8 mouse cellular contexts compared by ENCODE assay signal in genomic region chr9:108452911-108453310, GRCm38 (mm10). TPM values are rescaled to one million over a fixed set of nuclear protein-coding genes. Genes with fewer than 3 reads are reported as not detected.
DNase-seq lines count a peak whose midpoint lies in the region; ATAC-seq and TF ChIP-seq lines count a peak whose summit lies in the region.

No protein-coding gene starts in this region.

- peak overlapping the region; percentile 85 for H3K4me2 ChIP-seq in heart, embryonic 14.5 days (ENCODE audit: low read length)
- peak overlapping the region; percentile 83 for H3K4me2 ChIP-seq in embryonic facial prominence, embryonic 11.5 days (ENCODE audit: low read depth, low read length)
- H3K4me2 ChIP-seq in hindbrain, postnatal 0 days (ENCODE audit: low read depth, low read length) = peak overlapping the region; percentile 79
- H3K4me2 ChIP-seq in midbrain, embryonic 14.5 days (ENCODE audit: low read length) = peak overlapping the region; percentile 75

- H3K4me3 ChIP-seq in heart, embryonic 14.5 days (ENCODE audit: control insufficient read depth in 1 of 2, insufficient read depth in 1 of 2, low read depth in 1 of 2, low read length in 2 of 2) = peak overlapping the region; percentile 65 to 82; a peak in 3 of 4 replicates
- peak overlapping the region; percentile 52 for H3K4me3 ChIP-seq in embryonic facial prominence, embryonic 11.5 days (ENCODE audit: low read depth, low read length)
- peak overlapping the region; percentile 56 for H3K4me3 ChIP-seq in hindbrain, postnatal 0 days (ENCODE audit: low read length)
- H3K4me3 ChIP-seq in midbrain, embryonic 14.5 days (replicated peaks; ENCODE audit: low read depth, low read length) = peak overlapping the region; percentile 60

- ATAC-seq in heart, embryonic 14.5 days (ENCODE audit: insufficient number of reproducible peaks, insufficient read depth, low FRiP score, low read depth) = no peak
- no peak; the same call in 1 of the 2 replicates for ATAC-seq in embryonic facial prominence, embryonic 11.5 days (replicated peaks; ENCODE audit: insufficient number of reproducible peaks, low FRiP score, low TSS enrichment, low read depth)
- ATAC-seq in hindbrain, postnatal 0 days = peak; percentile 55
- 0 out of 2 replicates have a peak, but pooled peaks have one; percentile 7 for ATAC-seq in midbrain, embryonic 14.5 days (ENCODE audit: low FRiP score, low TSS enrichment)

- WGBS in heart, embryonic 14.5 days = 41% methylated on average over 6 of the region's 6 CpGs
- WGBS in embryonic facial prominence, embryonic 11.5 days = 47% methylated on average over 6 of the region's 6 CpGs
- 32% methylated on average over 6 of the region's 6 CpGs for WGBS in hindbrain, postnatal 0 days
- 50% methylated on average over 6 of the region's 6 CpGs for WGBS in midbrain, embryonic 14.5 days

- H3K9ac ChIP-seq in heart, embryonic 14.5 days (ENCODE audit: low read length) = peak overlapping the region; percentile 83
- H3K9ac ChIP-seq in embryonic facial prominence, embryonic 11.5 days (replicated peaks; ENCODE audit: low read length) = peak overlapping the region; percentile 64
- peak overlapping the region; percentile 66 for H3K9ac ChIP-seq in hindbrain, postnatal 0 days (replicated peaks; ENCODE audit: low read length)
- H3K9ac ChIP-seq in midbrain, embryonic 14.5 days (replicated peaks; ENCODE audit: low read length) = peak overlapping the region; percentile 75

- TF ChIP-seq CTCF in hindbrain, postnatal 0 days (IDR thresholded peaks at IDR 0.05; ENCODE audit: low read depth) = no peak

- peaks cover 24 to 38% of the 10 kb centered on the region in 2 experiments for H3K4me1 ChIP-seq in heart, embryonic 14.5 days (ENCODE audit: control insufficient read depth in 2 of 2, insufficient read depth in 2 of 2, low read length in 2 of 2)
- H3K4me1 ChIP-seq in embryonic facial prominence, embryonic 11.5 days (ENCODE audit: control insufficient read depth, insufficient read depth, low read length) = peaks cover 9% of the 10 kb centered on the region; the same call in 1 of the 2 replicates
- peaks cover 27% of the 10 kb centered on the region for H3K4me1 ChIP-seq in hindbrain, postnatal 0 days (ENCODE audit: insufficient read depth, low read length)
- H3K4me1 ChIP-seq in midbrain, embryonic 14.5 days (ENCODE audit: control insufficient read depth, insufficient read depth, low read length) = peaks cover 42% of the 10 kb centered on the region

- H3K36me3 ChIP-seq in heart, embryonic 14.5 days (ENCODE audit: control insufficient read depth, insufficient read depth, low read length) = peaks cover 18% of the 10 kb centered on the region
- no peaks in the 10 kb centered on the region for H3K36me3 ChIP-seq in embryonic facial prominence, embryonic 11.5 days (replicated peaks; ENCODE audit: control insufficient read depth, insufficient read depth, low read depth, low read length)
- peaks cover 5% of the 10 kb centered on the region; the same call in 1 of the 2 replicates for H3K36me3 ChIP-seq in hindbrain, postnatal 0 days (ENCODE audit: insufficient read depth, low read length)
- H3K36me3 ChIP-seq in midbrain, embryonic 14.5 days (ENCODE audit: control insufficient read depth, insufficient read depth, low read length) = peaks cover 12% of the 10 kb centered on the region

- H3K27ac ChIP-seq in heart, embryonic 14.5 days (replicated peaks in 1 of 2; ENCODE audit: control insufficient read depth in 1 of 2, insufficient read depth in 1 of 2, low read depth in 2 of 2, low read length in 2 of 2) = peak overlapping the region; percentile 93 to 96
- peak overlapping the region; percentile 41; the same call in 1 of the 2 replicates for H3K27ac ChIP-seq in embryonic facial prominence, embryonic 11.5 days (replicated peaks; ENCODE audit: low read depth, low read length)
- H3K27ac ChIP-seq in hindbrain, postnatal 0 days = peak overlapping the region; percentile 74
- peak overlapping the region; percentile 90 for H3K27ac ChIP-seq in midbrain, embryonic 14.5 days (replicated peaks; ENCODE audit: low read depth, low read length)

- DNase-seq in heart, adult 8-10 months (ENCODE audit: low spot score) = no peak
- DNase-seq in embryonic facial prominence, embryonic 11.5 days (ENCODE audit: low spot score) = no peak
- DNase-seq in hindbrain, postnatal 0 days (ENCODE audit: low spot score) = no peak
- no peak for DNase-seq in midbrain, embryonic 14.5 days
- DNase-seq in adrenal gland, postnatal 25 days = no peak
- DNase-seq in natural killer cell, adult 2 months (ENCODE audit: low spot score in 2 of 2) = no peak
- no peak for DNase-seq in layer of hippocampus, postnatal 25 days (ENCODE audit: extremely low spot score in 1 of 2, low spot score in 1 of 2)

- no peaks in the 10 kb centered on the region for H3K27me3 ChIP-seq in heart, embryonic 14.5 days (ENCODE audit: control insufficient read depth, insufficient read depth, low read length)
- no peaks in the 10 kb centered on the region for H3K27me3 ChIP-seq in embryonic facial prominence, embryonic 11.5 days (ENCODE audit: control insufficient read depth, insufficient read depth, low read length)
- H3K27me3 ChIP-seq in hindbrain, postnatal 0 days (ENCODE audit: insufficient read depth, low read length) = no peaks in the 10 kb centered on the region
- no peaks in the 10 kb centered on the region for H3K27me3 ChIP-seq in midbrain, embryonic 14.5 days (ENCODE audit: control insufficient read depth, insufficient read depth, low read length)

- no peaks in the 10 kb centered on the region for H3K9me3 ChIP-seq in heart, embryonic 14.5 days (ENCODE audit: control insufficient read depth, low read length)
- no peaks in the 10 kb centered on the region for H3K9me3 ChIP-seq in embryonic facial prominence, embryonic 11.5 days (replicated peaks; ENCODE audit: control insufficient read depth, low read length)
- H3K9me3 ChIP-seq in hindbrain, postnatal 0 days (ENCODE audit: low read length) = no peaks in the 10 kb centered on the region
- no peaks in the 10 kb centered on the region for H3K9me3 ChIP-seq in midbrain, embryonic 14.5 days (ENCODE audit: control insufficient read depth, low read length)

RNA-seq across cellular contexts. Expression of gene Ccdc71, which starts 7.4 kb away (rescaled TPM):
- 31.0 and 31.9 TPM in 2 replicates for polyA plus RNA-seq in heart, embryonic 14.5 days (2014; fragmentation: Nextera tagmentation; extraction: Ambion mirVana)
- 10 to 100 TPM; 21.3 to 28.3 (median 26.7) TPM for total RNA-seq in heart, adult 8-10 months (2022)
- polyA plus RNA-seq in embryonic facial prominence, embryonic 11.5 days (2014; fragmentation: Nextera tagmentation; extraction: Ambion mirVana) = 49.1 and 63.2 TPM in 2 replicates
- total RNA-seq in hindbrain, postnatal 0 days (2014; rRNA removed) = 32.9 and 37.2 TPM in 2 replicates
- polyA plus RNA-seq in hindbrain, postnatal 0 days (2015; fragmentation: Nextera tagmentation; extraction: Ambion mirVana) = 46.9 and 55.9 TPM in 2 replicates
- 48.8 and 58.2 TPM in 2 replicates for polyA plus RNA-seq in midbrain, embryonic 14.5 days (2014; fragmentation: Nextera tagmentation; extraction: Ambion mirVana)
- total RNA-seq in adrenal gland, postnatal 25 days (2021) = 36.9 and 51.4 TPM in 2 replicates
- 10 to 100 TPM; 28.4 to 41.1 TPM for total RNA-seq in layer of hippocampus, postnatal 25 days (2021)

RNA-seq across cellular contexts. Expression of gene Klhdc8b, which starts 8.5 kb away (rescaled TPM):
- 87.0 and 94.7 TPM in 2 replicates for polyA plus RNA-seq in heart, embryonic 14.5 days (2014; fragmentation: Nextera tagmentation; extraction: Ambion mirVana)
- 1 to 10 TPM; 3.9 to 6.7 (median 5.8) TPM for total RNA-seq in heart, adult 8-10 months (2022)
- polyA plus RNA-seq in embryonic facial prominence, embryonic 11.5 days (2014; fragmentation: Nextera tagmentation; extraction: Ambion mirVana) = 19.0 and 22.4 TPM in 2 replicates
- 62.6 and 72.8 TPM in 2 replicates for total RNA-seq in hindbrain, postnatal 0 days (2014; rRNA removed)
- polyA plus RNA-seq in hindbrain, postnatal 0 days (2015; fragmentation: Nextera tagmentation; extraction: Ambion mirVana) = 44.9 and 46.5 TPM in 2 replicates
- 59.3 and 61.2 TPM in 2 replicates for polyA plus RNA-seq in midbrain, embryonic 14.5 days (2014; fragmentation: Nextera tagmentation; extraction: Ambion mirVana)
- 33.2 and 38.8 TPM in 2 replicates for total RNA-seq in adrenal gland, postnatal 25 days (2021)
- total RNA-seq in layer of hippocampus, postnatal 25 days (2021) = 10 to 100 TPM; 17.6 to 21.3 TPM

RNA-seq across cellular contexts. Expression of gene BC048562, which starts 16.6 kb away (rescaled TPM):
- polyA plus RNA-seq in heart, embryonic 14.5 days (2014; fragmentation: Nextera tagmentation; extraction: Ambion mirVana) = not detected in 2 replicates
- not detected for total RNA-seq in heart, adult 8-10 months (2022)
- not detected in 2 replicates for polyA plus RNA-seq in embryonic facial prominence, embryonic 11.5 days (2014; fragmentation: Nextera tagmentation; extraction: Ambion mirVana)
- not detected in 2 replicates for total RNA-seq in hindbrain, postnatal 0 days (2014; rRNA removed)
- not detected in 2 replicates for polyA plus RNA-seq in hindbrain, postnatal 0 days (2015; fragmentation: Nextera tagmentation; extraction: Ambion mirVana)
- not detected in 2 replicates for polyA plus RNA-seq in midbrain, embryonic 14.5 days (2014; fragmentation: Nextera tagmentation; extraction: Ambion mirVana)
- total RNA-seq in adrenal gland, postnatal 25 days (2021) = not detected in 2 replicates
- total RNA-seq in layer of hippocampus, postnatal 25 days (2021) = not detected

RNA-seq across cellular contexts. Expression of gene Ccdc36, which starts 24.6 kb away (rescaled TPM):
- polyA plus RNA-seq in heart, embryonic 14.5 days (2014; fragmentation: Nextera tagmentation; extraction: Ambion mirVana) = 0.73 and 0.88 TPM in 2 replicates
- total RNA-seq in heart, adult 8-10 months (2022) = not detected
- polyA plus RNA-seq in embryonic facial prominence, embryonic 11.5 days (2014; fragmentation: Nextera tagmentation; extraction: Ambion mirVana) = 1.5 and 1.7 TPM in 2 replicates
- total RNA-seq in hindbrain, postnatal 0 days (2014; rRNA removed) = 0.97 and 1.2 TPM in 2 replicates
- polyA plus RNA-seq in hindbrain, postnatal 0 days (2015; fragmentation: Nextera tagmentation; extraction: Ambion mirVana) = 1.7 TPM in 2 replicates
- 0.98 and 1.4 TPM in 2 replicates for polyA plus RNA-seq in midbrain, embryonic 14.5 days (2014; fragmentation: Nextera tagmentation; extraction: Ambion mirVana)
- total RNA-seq in adrenal gland, postnatal 25 days (2021) = not detected in 2 replicates
- under 1 TPM; 0.10 to 0.16 TPM for total RNA-seq in layer of hippocampus, postnatal 25 days (2021)

RNA-seq across cellular contexts. Expression of gene Lamb2, which starts 26.6 kb away (rescaled TPM):
- 38.9 and 41.5 TPM in 2 replicates for polyA plus RNA-seq in heart, embryonic 14.5 days (2014; fragmentation: Nextera tagmentation; extraction: Ambion mirVana)
- total RNA-seq in heart, adult 8-10 months (2022) = 100 to 1,000 TPM; 342 to 366 (median 351) TPM
- 15.3 and 15.4 TPM in 2 replicates for polyA plus RNA-seq in embryonic facial prominence, embryonic 11.5 days (2014; fragmentation: Nextera tagmentation; extraction: Ambion mirVana)
- 77.5 and 99.8 TPM in 2 replicates for total RNA-seq in hindbrain, postnatal 0 days (2014; rRNA removed)
- polyA plus RNA-seq in hindbrain, postnatal 0 days (2015; fragmentation: Nextera tagmentation; extraction: Ambion mirVana) = 16.0 and 18.6 TPM in 2 replicates
- 9.4 and 15.9 TPM in 2 replicates for polyA plus RNA-seq in midbrain, embryonic 14.5 days (2014; fragmentation: Nextera tagmentation; extraction: Ambion mirVana)
- total RNA-seq in adrenal gland, postnatal 25 days (2021) = 114 and 134 TPM in 2 replicates
- total RNA-seq in layer of hippocampus, postnatal 25 days (2021) = 10 to 100 TPM; 25.9 to 27.8 TPM

Comparison
In these comparisons a context has a peak if more than half of its experiments do, and no peak if none do; other contexts are left out.
1. ATAC-seq: peak in hindbrain, postnatal 0 days (single experiment) and midbrain, embryonic 14.5 days (single experiment); none in heart, embryonic 14.5 days (single experiment) and embryonic facial prominence, embryonic 11.5 days (single experiment).
2. H3K27ac ChIP-seq: peak in every context shown above with its lines; median percentile 94 in heart, embryonic 14.5 days; 90 in midbrain, embryonic 14.5 days; 74 in hindbrain, postnatal 0 days; 41 in embryonic facial prominence, embryonic 11.5 days.
3. Peak in every context shown above with its lines, with median percentiles within 50 percentile points of each other: H3K4me2 ChIP-seq, H3K4me3 ChIP-seq and H3K9ac ChIP-seq.